Mouse (Mus musculus): ENCODE results near the gene Acbd6. TPM values are rescaled to one million over a fixed set of nuclear protein-coding genes. Genes with fewer than 3 reads are reported as not detected.

Gene Acbd6
- polyA plus RNA-seq, 1 experiment, result 76.3 TPM

GRCm38 (mm10) chr1:155700886-155701285 lies 143.0 kb downstream of the Acbd6 start:
- no peaks in the 10 kb centered on the region for H3K4me1 ChIP-seq (ENCODE audit: control insufficient read depth, insufficient read depth, low read length)
- TF ChIP-seq POLR2A (IDR thresholded peaks at IDR 0.05; ENCODE audit: borderline replicate concordance, control insufficient read depth, low read depth, low read length) (no peak), CTCF (IDR thresholded peaks at IDR 0.05; ENCODE audit: control insufficient read depth, insufficient read depth, low read length) (no peak)
- H3K27ac ChIP-seq (ENCODE audit: control insufficient read depth, insufficient read depth, low read depth, low read length, poor library complexity), result no peak overlapping the region
- H3K4me3 ChIP-seq (replicated peaks; ENCODE audit: control insufficient read depth, low read depth, low read length), result no peak overlapping the region

DNA sequence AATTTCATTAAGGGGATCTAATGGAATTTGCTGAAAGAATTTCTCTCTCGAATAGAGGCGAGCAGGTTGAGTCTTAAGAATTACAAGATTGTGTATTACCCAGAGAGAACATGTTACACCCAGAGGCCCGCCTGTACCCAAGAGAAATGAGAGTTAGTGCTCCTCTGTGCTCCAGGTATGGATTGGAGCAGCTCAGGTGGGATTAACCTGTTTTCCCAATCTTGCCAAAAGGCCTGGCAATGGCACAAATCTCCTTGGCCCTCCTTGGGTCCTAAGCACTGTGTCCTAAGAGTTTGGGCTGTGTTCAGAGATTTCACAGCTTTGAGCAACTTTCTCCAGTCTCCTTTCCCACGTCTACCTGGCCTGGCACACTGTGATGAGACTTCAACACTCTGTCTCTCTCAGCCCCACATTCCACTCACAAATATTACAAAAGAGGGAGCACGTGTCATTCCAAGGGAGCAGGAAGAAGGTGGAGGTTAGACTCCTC lies 145.3 kb downstream of the Acbd6 start:
- 81% methylated on average over 5 of the region's 5 CpGs for WGBS
- TF ChIP-seq CTCF (IDR thresholded peaks at IDR 0.05; ENCODE audit: control insufficient read depth, insufficient read depth, low read length), result no peak
- TF ChIP-seq POLR2A (IDR thresholded peaks at IDR 0.05; ENCODE audit: borderline replicate concordance, control insufficient read depth, low read depth, low read length), result no peak
- no peak overlapping the region for H3K27ac ChIP-seq (ENCODE audit: control insufficient read depth, insufficient read depth, low read depth, low read length, poor library complexity)
- no peaks in the 10 kb centered on the region for H3K4me1 ChIP-seq (ENCODE audit: control insufficient read depth, insufficient read depth, low read length)
- no peak overlapping the region for H3K4me3 ChIP-seq (replicated peaks; ENCODE audit: control insufficient read depth, low read depth, low read length)

- TF ChIP-seq POLR2A (IDR thresholded peaks at IDR 0.05; ENCODE audit: borderline replicate concordance, control insufficient read depth, low read depth, low read length) (no peak), CTCF (IDR thresholded peaks at IDR 0.05; ENCODE audit: control insufficient read depth, insufficient read depth, low read length) (no peak)
- H3K27ac ChIP-seq (ENCODE audit: control insufficient read depth, insufficient read depth, low read depth, low read length, poor library complexity), result no peak overlapping the region
- H3K4me1 ChIP-seq (ENCODE audit: control insufficient read depth, insufficient read depth, low read length), result no peaks in the 10 kb centered on the region
- no peak overlapping the region for H3K4me3 ChIP-seq (replicated peaks; ENCODE audit: control insufficient read depth, low read depth, low read length)
- WGBS, result 61% methylated on average over 5 of the region's 5 CpGs
Measured at GRCm38 (mm10) chr1:155704182-155704581, 146.3 kb downstream of the Acbd6 start.

- 40% methylated on average over 2 of the region's 2 CpGs for WGBS
- TF ChIP-seq POLR2A (IDR thresholded peaks at IDR 0.05; ENCODE audit: borderline replicate concordance, control insufficient read depth, low read depth, low read length) (no peak), CTCF (IDR thresholded peaks at IDR 0.05; ENCODE audit: control insufficient read depth, insufficient read depth, low read length) (no peak)
- H3K4me1 ChIP-seq (ENCODE audit: control insufficient read depth, insufficient read depth, low read length), result no peaks in the 10 kb centered on the region
- no peak overlapping the region for H3K27ac ChIP-seq (ENCODE audit: control insufficient read depth, insufficient read depth, low read depth, low read length, poor library complexity)
- H3K4me3 ChIP-seq (replicated peaks; ENCODE audit: control insufficient read depth, low read depth, low read length), result no peak overlapping the region
Measured at GRCm38 (mm10) chr1:155713306-155713705, 155.4 kb downstream of the Acbd6 start.

DNA sequence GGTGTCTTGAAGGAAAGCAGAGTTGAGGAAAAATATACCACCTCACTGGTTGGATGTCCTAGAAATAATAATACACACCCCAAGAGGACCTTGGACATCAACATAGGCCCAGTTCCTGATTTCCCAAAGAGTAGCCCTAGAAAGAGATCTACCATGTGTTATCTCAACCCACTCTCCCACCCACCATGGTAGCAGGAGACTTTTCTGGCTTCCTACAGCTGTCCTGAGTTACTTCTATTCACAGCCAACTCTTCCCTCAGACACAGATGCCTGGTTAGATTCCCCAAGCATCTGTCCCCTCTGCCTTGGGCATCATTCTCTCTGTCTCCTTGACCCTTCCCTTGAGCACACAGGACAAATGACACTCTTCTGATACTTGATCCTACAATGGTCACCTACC lies 157.4 kb downstream of the Acbd6 start:
- Histone ChIP-seq H3K27ac (ENCODE audit: control insufficient read depth, insufficient read depth, low read depth, low read length, poor library complexity) (no peak overlapping the region), H3K4me3 (replicated peaks; ENCODE audit: control insufficient read depth, low read depth, low read length) (no peak overlapping the region), H3K4me1 (ENCODE audit: control insufficient read depth, insufficient read depth, low read length) (no peaks in the 10 kb centered on the region)
- TF ChIP-seq POLR2A (IDR thresholded peaks at IDR 0.05; ENCODE audit: borderline replicate concordance, control insufficient read depth, low read depth, low read length), result no peak
- no peak for TF ChIP-seq CTCF (IDR thresholded peaks at IDR 0.05; ENCODE audit: control insufficient read depth, insufficient read depth, low read length)

GRCm38 (mm10) chr1:155717301-155717700 lies 159.4 kb downstream of the Acbd6 start:
- H3K4me3 ChIP-seq (replicated peaks; ENCODE audit: control insufficient read depth, low read depth, low read length), result no peak overlapping the region
- TF ChIP-seq POLR2A (IDR thresholded peaks at IDR 0.05; ENCODE audit: borderline replicate concordance, control insufficient read depth, low read depth, low read length), result no peak
- no peak for TF ChIP-seq CTCF (IDR thresholded peaks at IDR 0.05; ENCODE audit: control insufficient read depth, insufficient read depth, low read length)
- WGBS, result 82% methylated on average over 12 of the region's 12 CpGs
- no peak overlapping the region for H3K27ac ChIP-seq (ENCODE audit: control insufficient read depth, insufficient read depth, low read depth, low read length, poor library complexity)
- H3K4me1 ChIP-seq (ENCODE audit: control insufficient read depth, insufficient read depth, low read length), result no peaks in the 10 kb centered on the region

- H3K27ac ChIP-seq (ENCODE audit: control insufficient read depth, insufficient read depth, low read depth, low read length, poor library complexity), result no peak overlapping the region
- WGBS, result 56% methylated on average over 3 of the region's 3 CpGs
- TF ChIP-seq CTCF (IDR thresholded peaks at IDR 0.05; ENCODE audit: control insufficient read depth, insufficient read depth, low read length) (no peak), POLR2A (IDR thresholded peaks at IDR 0.05; ENCODE audit: borderline replicate concordance, control insufficient read depth, low read depth, low read length) (no peak)
- H3K4me3 ChIP-seq (replicated peaks; ENCODE audit: control insufficient read depth, low read depth, low read length), result no peak overlapping the region
- H3K4me1 ChIP-seq (ENCODE audit: control insufficient read depth, insufficient read depth, low read length), result no peaks in the 10 kb centered on the region
Measured at GRCm38 (mm10) chr1:155718851-155719250, 160.9 kb downstream of the Acbd6 start.

- TF ChIP-seq CTCF (IDR thresholded peaks at IDR 0.05; ENCODE audit: control insufficient read depth, insufficient read depth, low read length) (no peak), POLR2A (IDR thresholded peaks at IDR 0.05; ENCODE audit: borderline replicate concordance, control insufficient read depth, low read depth, low read length) (no peak)
- Histone ChIP-seq H3K4me1 (ENCODE audit: control insufficient read depth, insufficient read depth, low read length) (no peaks in the 10 kb centered on the region), H3K27ac (ENCODE audit: control insufficient read depth, insufficient read depth, low read depth, low read length, poor library complexity) (no peak overlapping the region), H3K4me3 (replicated peaks; ENCODE audit: control insufficient read depth, low read depth, low read length) (no peak overlapping the region)
- WGBS, result 42% methylated on average over 5 of the region's 5 CpGs
Measured at GRCm38 (mm10) chr1:155720006-155720405, 162.1 kb downstream of the Acbd6 start.

DNA sequence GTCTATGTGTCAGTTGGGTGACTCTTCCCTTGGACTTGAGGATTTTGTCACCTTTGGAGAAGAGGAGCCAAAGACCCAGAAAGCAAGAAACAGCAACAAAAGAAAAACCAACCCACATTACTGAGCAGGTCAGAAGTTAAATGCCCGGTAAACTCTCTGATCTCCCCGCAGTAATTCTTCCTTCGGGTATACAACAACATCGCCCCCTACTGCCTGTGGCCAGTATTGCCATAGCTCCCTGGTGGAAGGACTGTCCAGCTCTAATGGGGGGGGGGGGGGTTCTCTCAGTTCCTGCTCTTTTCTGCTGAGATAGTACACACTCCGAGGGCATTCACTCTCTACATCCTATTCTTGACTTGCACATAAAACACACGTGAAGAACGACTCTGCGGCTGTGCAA lies 163.5 kb downstream of the Acbd6 start:
- no peaks in the 10 kb centered on the region for H3K4me1 ChIP-seq (ENCODE audit: control insufficient read depth, insufficient read depth, low read length)
- TF ChIP-seq CTCF (IDR thresholded peaks at IDR 0.05; ENCODE audit: control insufficient read depth, insufficient read depth, low read length) (peak; percentile 23; the same call in 1 of the 2 replicates), POLR2A (IDR thresholded peaks at IDR 0.05; ENCODE audit: borderline replicate concordance, control insufficient read depth, low read depth, low read length) (no peak)
- no peak overlapping the region for H3K4me3 ChIP-seq (replicated peaks; ENCODE audit: control insufficient read depth, low read depth, low read length)
- WGBS, result 39% methylated on average over 8 of the region's 8 CpGs
- no peak overlapping the region for H3K27ac ChIP-seq (ENCODE audit: control insufficient read depth, insufficient read depth, low read depth, low read length, poor library complexity)
